17 mouse cellular contexts compared by ENCODE assay signal in genomic region chr8:84735597-84735996, GRCm38 (mm10). TPM values are rescaled to one million over a fixed set of nuclear protein-coding genes. Genes with fewer than 3 reads are reported as not detected.
DNase-seq lines count a peak whose midpoint lies in the region; ATAC-seq and TF ChIP-seq lines count a peak whose summit lies in the region.
"Had no signal": no experiment of that assay in that cellular context is flagged by ENCODE, and none has a peak within 500 bp of the region (broad histone marks: within the 10 kb centered on the region; RNA-seq: fewer than 3 reads in every experiment).

No protein-coding gene starts in this region.

- no peak overlapping the region for H3K4me3 ChIP-seq in hindbrain, embryonic 10.5 days
- H3K4me3 ChIP-seq in hindbrain, embryonic 12.5 days: no peak overlapping the region
- H3K4me3 ChIP-seq in cortical plate, adult 2 months (ENCODE audit: insufficient read depth, low read length): no peak overlapping the region
- H3K4me3 ChIP-seq in forebrain, embryonic 15.5 days: no peak overlapping the region
- no peak overlapping the region for H3K4me3 ChIP-seq in heart, embryonic 16.5 days (ENCODE audit: low read length)
- H3K4me3 ChIP-seq: hindbrain, embryonic 15.5 days; midbrain, embryonic 15.5 days had no signal

- DNase-seq in hindbrain, embryonic 10.5 days (ENCODE audit: low spot score): no peak
- DNase-seq in lung, postnatal 36 days: no peak
- DNase-seq in T-cell, adult 2 months (ENCODE audit: low spot score): no peak
- no peak for DNase-seq in adrenal gland, postnatal 14 days
- DNase-seq: adrenal gland, adult 2 months; cerebellum, adult 11-12 months; lung, postnatal 14 days had no signal

- no peak overlapping the region for H3K4me2 ChIP-seq in hindbrain, embryonic 12.5 days (replicated peaks)
- no peak overlapping the region for H3K4me2 ChIP-seq in forebrain, embryonic 15.5 days (replicated peaks)
- H3K4me2 ChIP-seq in heart, embryonic 16.5 days (ENCODE audit: low read depth, low read length): no peak overlapping the region
- H3K4me2 ChIP-seq: hindbrain, embryonic 15.5 days; midbrain, embryonic 15.5 days had no signal

- H3K9me3 ChIP-seq in hindbrain, embryonic 10.5 days: no peaks in the 10 kb centered on the region
- H3K9me3 ChIP-seq in hindbrain, embryonic 12.5 days (replicated peaks): no peaks in the 10 kb centered on the region
- H3K9me3 ChIP-seq in forebrain, embryonic 15.5 days: no peaks in the 10 kb centered on the region
- no peaks in the 10 kb centered on the region for H3K9me3 ChIP-seq in heart, embryonic 16.5 days (replicated peaks; ENCODE audit: control insufficient read depth, low read length)
- H3K9me3 ChIP-seq: hindbrain, embryonic 15.5 days; midbrain, embryonic 15.5 days had no signal

- H3K4me1 ChIP-seq in hindbrain, embryonic 10.5 days (replicated peaks): peaks cover 74% of the 10 kb centered on the region
- peaks cover 65% of the 10 kb centered on the region for H3K4me1 ChIP-seq in hindbrain, embryonic 12.5 days
- peaks cover 32% of the 10 kb centered on the region for H3K4me1 ChIP-seq in cortical plate, adult 2 months (ENCODE audit: control insufficient read depth, insufficient read depth, low read length)
- peaks cover 100% of the 10 kb centered on the region for H3K4me1 ChIP-seq in forebrain, embryonic 15.5 days
- H3K4me1 ChIP-seq in heart, embryonic 16.5 days (ENCODE audit: control insufficient read depth, insufficient read depth, low read length): peaks cover 81% of the 10 kb centered on the region

- no peaks in the 10 kb centered on the region for H3K36me3 ChIP-seq in hindbrain, embryonic 10.5 days
- H3K36me3 ChIP-seq in hindbrain, embryonic 12.5 days: no peaks in the 10 kb centered on the region
- no peaks in the 10 kb centered on the region for H3K36me3 ChIP-seq in forebrain, embryonic 15.5 days
- H3K36me3 ChIP-seq in heart, embryonic 16.5 days (ENCODE audit: control insufficient read depth, insufficient read depth): no peaks in the 10 kb centered on the region
- H3K36me3 ChIP-seq: hindbrain, embryonic 15.5 days; midbrain, embryonic 15.5 days had no signal

- ATAC-seq in hindbrain, embryonic 12.5 days (ENCODE audit: low FRiP score): no peak
- no peak for ATAC-seq in forebrain, embryonic 15.5 days (replicated peaks)
- ATAC-seq in heart, embryonic 16.5 days (replicated peaks; ENCODE audit: extremely low read depth, insufficient read depth, low FRiP score): peak; percentile 57; the same call in 1 of the 2 replicates
- ATAC-seq: CD4-positive, CD25-positive, alpha-beta regulatory T cell, adult 4 months; midbrain, embryonic 15.5 days; Patski had no signal

- peaks cover 100% of the 10 kb centered on the region for H3K27me3 ChIP-seq in hindbrain, embryonic 10.5 days (ENCODE audit: insufficient read depth, poor library complexity, severe bottlenecking)
- H3K27me3 ChIP-seq in hindbrain, embryonic 12.5 days: peaks cover 88% of the 10 kb centered on the region
- H3K27me3 ChIP-seq in forebrain, embryonic 15.5 days: no peaks in the 10 kb centered on the region
- no peaks in the 10 kb centered on the region for H3K27me3 ChIP-seq in heart, embryonic 16.5 days (ENCODE audit: control insufficient read depth, insufficient read depth, low read length)
- H3K27me3 ChIP-seq: Patski had no signal

- TF ChIP-seq POLR2A in cortical plate, adult 2 months (IDR thresholded peaks at IDR 0.05; ENCODE audit: extremely low read depth, insufficient read depth, low read length): no peak

- H3K9ac ChIP-seq in hindbrain, embryonic 12.5 days: no peak overlapping the region
- H3K9ac ChIP-seq in forebrain, embryonic 15.5 days (replicated peaks): no peak overlapping the region
- peak overlapping the region; percentile 67 for H3K9ac ChIP-seq in heart, embryonic 16.5 days (ENCODE audit: low read length)
- H3K9ac ChIP-seq: hindbrain, embryonic 15.5 days; midbrain, embryonic 15.5 days had no signal

- H3K27ac ChIP-seq in hindbrain, embryonic 10.5 days: peak overlapping the region; percentile 35; the same call in 1 of the 2 replicates
- no peak overlapping the region for H3K27ac ChIP-seq in hindbrain, embryonic 12.5 days
- H3K27ac ChIP-seq in cortical plate, adult 2 months (ENCODE audit: insufficient read depth, low read length): 0 out of 2 replicates have a peak overlapping the region, but pooled peaks have one; percentile 31
- H3K27ac ChIP-seq in forebrain, embryonic 15.5 days (replicated peaks): peak overlapping the region; percentile 94
- H3K27ac ChIP-seq in heart, embryonic 16.5 days (ENCODE audit: low read length): peak overlapping the region; percentile 67
- H3K27ac ChIP-seq: hindbrain, embryonic 15.5 days; midbrain, embryonic 15.5 days; stomach, postnatal 0 days had no signal

- TF ChIP-seq CTCF in cortical plate, adult 2 months (IDR thresholded peaks at IDR 0.05; ENCODE audit: extremely low read depth, insufficient read depth, low read length): no peak

- 58% methylated on average over 2 of the region's 2 CpGs for WGBS in hindbrain, embryonic 10.5 days
- 50% methylated on average over 2 of the region's 2 CpGs for WGBS in hindbrain, embryonic 12.5 days
- 37% methylated on average over 2 of the region's 2 CpGs for WGBS in forebrain, embryonic 15.5 days
- WGBS in heart, embryonic 16.5 days: 51% methylated on average over 2 of the region's 2 CpGs

RNA-seq across cellular contexts. Expression of gene G430095P16Rik, which starts 12.8 kb away (rescaled TPM):
- polyA plus RNA-seq in hindbrain, embryonic 10.5 days (2016; fragmentation: Nextera tagmentation; extraction: Ambion mirVana): 0.54 and 1.9 TPM in 2 replicates
- polyA plus RNA-seq in hindbrain, embryonic 12.5 days (2016; fragmentation: Nextera tagmentation; extraction: Ambion mirVana): 3.0 and 3.6 TPM in 2 replicates
- polyA plus RNA-seq in cortical plate, adult 2 months (2012; rRNA removed): 0.30 and 0.42 TPM in 2 replicates
- 2.7 TPM in 2 replicates for polyA plus RNA-seq in forebrain, embryonic 15.5 days (2015; fragmentation: Nextera tagmentation; extraction: Ambion mirVana)
- polyA plus RNA-seq in heart, embryonic 16.5 days (2015; fragmentation: Nextera tagmentation; extraction: Ambion mirVana): 3.1 and 4.7 TPM in 2 replicates
- total RNA-seq in adrenal gland, postnatal 14 days (2021): 0.52 and 0.90 TPM in 2 replicates
- total RNA-seq: layer of hippocampus, postnatal 14 days had no signal

RNA-seq across cellular contexts. Expression of gene Lyl1, which starts 34.3 kb away (rescaled TPM):
- polyA plus RNA-seq in hindbrain, embryonic 10.5 days (2016; fragmentation: Nextera tagmentation; extraction: Ambion mirVana): 5.6 and 6.5 TPM in 2 replicates
- 4.6 and 4.9 TPM in 2 replicates for polyA plus RNA-seq in hindbrain, embryonic 12.5 days (2016; fragmentation: Nextera tagmentation; extraction: Ambion mirVana)
- 3.3 and 3.4 TPM in 2 replicates for polyA plus RNA-seq in cortical plate, adult 2 months (2012; rRNA removed)
- 2.1 and 2.5 TPM in 2 replicates for polyA plus RNA-seq in forebrain, embryonic 15.5 days (2015; fragmentation: Nextera tagmentation; extraction: Ambion mirVana)
- polyA plus RNA-seq in heart, embryonic 16.5 days (2015; fragmentation: Nextera tagmentation; extraction: Ambion mirVana): 10.2 and 12.0 TPM in 2 replicates
- total RNA-seq in adrenal gland, postnatal 14 days (2021): 4.2 and 9.4 TPM in 2 replicates

RNA-seq across cellular contexts. Expression of gene Nacc1, which starts 47.9 kb away (rescaled TPM):
- 25.2 and 28.9 TPM in 2 replicates for polyA plus RNA-seq in hindbrain, embryonic 10.5 days (2016; fragmentation: Nextera tagmentation; extraction: Ambion mirVana)
- 20.9 and 21.3 TPM in 2 replicates for polyA plus RNA-seq in hindbrain, embryonic 12.5 days (2016; fragmentation: Nextera tagmentation; extraction: Ambion mirVana)
- 86.5 and 86.7 TPM in 2 replicates for polyA plus RNA-seq in cortical plate, adult 2 months (2012; rRNA removed)
- 15.5 and 16.4 TPM in 2 replicates for polyA plus RNA-seq in forebrain, embryonic 15.5 days (2015; fragmentation: Nextera tagmentation; extraction: Ambion mirVana)
- 11.7 and 14.4 TPM in 2 replicates for polyA plus RNA-seq in heart, embryonic 16.5 days (2015; fragmentation: Nextera tagmentation; extraction: Ambion mirVana)
- 68.3 and 68.8 TPM in 2 replicates for total RNA-seq in adrenal gland, postnatal 14 days (2021)

RNA-seq across cellular contexts. Expression of gene Trmt1, which starts 49.5 kb away (rescaled TPM):
- 57.8 and 65.9 TPM in 2 replicates for polyA plus RNA-seq in hindbrain, embryonic 10.5 days (2016; fragmentation: Nextera tagmentation; extraction: Ambion mirVana)
- polyA plus RNA-seq in hindbrain, embryonic 12.5 days (2016; fragmentation: Nextera tagmentation; extraction: Ambion mirVana): 51.2 and 55.9 TPM in 2 replicates
- 145 and 185 TPM in 2 replicates for polyA plus RNA-seq in cortical plate, adult 2 months (2012; rRNA removed)
- polyA plus RNA-seq in forebrain, embryonic 15.5 days (2015; fragmentation: Nextera tagmentation; extraction: Ambion mirVana): 62.4 and 64.0 TPM in 2 replicates
- polyA plus RNA-seq in heart, embryonic 16.5 days (2015; fragmentation: Nextera tagmentation; extraction: Ambion mirVana): 43.2 and 46.7 TPM in 2 replicates
- total RNA-seq in adrenal gland, postnatal 14 days (2021): 62.2 and 67.9 TPM in 2 replicates
